Mouse (Mus musculus) retina, postnatal 7 days (tissue): Measurements from ENCODE around the gene Dlgap4.

Experiments used
- DNase-seq: peaks from one replicate; pipeline ENCODE4 v3.0.0-alpha.2; 2012; ENCODE audit warnings: low read depth, low spot score

Dlgap4 gene

GRCm38 (mm10) chr2:156803698-156804372 is 190.3 kb downstream of the Dlgap4 start:
- DNase-seq, result no peak

- DNase-seq, result no peak
Measured at GRCm38 (mm10) chr2:156804589-156804988, 191.1 kb downstream of the Dlgap4 start.

GRCm38 (mm10) chr2:156806886-156807285 is 193.4 kb downstream of the Dlgap4 start:
- no peak for DNase-seq

GRCm38 (mm10) chr2:156809579-156809978 is 196.1 kb downstream of the Dlgap4 start:
- DNase-seq, result peak; percentile 40

- no peak for DNase-seq
Measured at GRCm38 (mm10) chr2:156810716-156811115, 197.2 kb downstream of the Dlgap4 start.

GRCm38 (mm10) chr2:156811556-156811955 is 198.1 kb downstream of the Dlgap4 start:
- no peak for DNase-seq
